Mouse (Mus musculus) urinary bladder, postnatal 4 days (tissue): Measurements from ENCODE around the gene Sdsl.

Source experiments
- DNase-seq, 2 experiments: peaks; one replicate each; pipeline ENCODE4 v3.0.0; 2021 to 2022; ENCODE audit warnings: low spot score in 2 of 2

Gene Sdsl

DNA sequence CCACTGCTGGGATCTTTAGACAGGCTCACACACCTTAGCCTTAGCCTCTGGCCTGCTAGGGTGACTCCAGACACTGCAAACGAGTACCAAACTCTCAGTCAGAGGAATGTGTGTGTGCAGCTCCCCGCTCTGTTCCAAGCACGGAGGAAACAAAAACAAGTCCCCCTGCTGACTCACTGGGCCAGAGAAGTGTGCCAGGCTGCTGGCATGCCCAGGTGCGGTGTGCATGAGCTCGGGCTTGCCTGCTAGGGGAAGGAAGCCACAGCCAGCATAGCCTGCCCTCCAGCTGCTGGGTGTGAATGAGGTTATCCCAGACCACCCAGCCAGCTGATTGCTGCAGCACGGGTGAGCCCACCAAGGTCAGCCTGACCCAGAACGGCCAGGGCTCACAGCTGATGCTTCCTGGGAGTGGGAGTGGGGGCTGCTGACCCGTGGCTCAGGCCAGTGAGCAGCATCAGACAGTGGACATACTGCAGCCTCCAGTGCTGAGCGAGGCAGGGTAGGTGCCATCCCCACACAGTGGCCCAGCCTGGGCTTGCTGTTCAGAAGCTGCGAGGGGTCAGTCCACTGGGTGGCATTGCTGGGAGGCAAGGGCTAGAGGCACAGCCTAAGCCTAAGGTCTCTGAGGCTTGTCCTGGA is 22.6 kb upstream of the Sdsl start:
- no peak for DNase-seq

GRCm38 (mm10) chr5:120493873-120494395 is 21.3 kb upstream of the Sdsl start:
- no peak for DNase-seq

DNA sequence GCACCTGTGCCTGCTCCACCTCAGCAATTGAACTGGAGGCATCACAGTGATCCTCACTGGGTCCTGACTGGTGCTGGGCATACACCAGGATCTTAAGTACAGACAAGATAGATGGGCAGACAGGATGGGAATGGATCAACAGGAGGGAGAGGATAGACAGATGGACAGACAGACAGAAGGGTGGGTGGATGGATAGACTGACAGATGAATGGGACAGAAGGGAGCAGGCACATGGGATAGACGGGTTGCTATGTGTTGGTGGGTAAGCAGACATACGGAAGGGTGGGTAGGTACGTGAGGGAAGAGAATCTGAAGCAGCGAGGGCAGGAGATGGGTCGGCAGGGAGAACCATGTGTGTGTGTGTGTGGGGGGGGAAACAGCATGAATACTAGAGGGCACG is 20.8 kb upstream of the Sdsl start:
- no peak for DNase-seq

GRCm38 (mm10) chr5:120492437-120492836 is 19.8 kb upstream of the Sdsl start:
- no peak for DNase-seq

DNA sequence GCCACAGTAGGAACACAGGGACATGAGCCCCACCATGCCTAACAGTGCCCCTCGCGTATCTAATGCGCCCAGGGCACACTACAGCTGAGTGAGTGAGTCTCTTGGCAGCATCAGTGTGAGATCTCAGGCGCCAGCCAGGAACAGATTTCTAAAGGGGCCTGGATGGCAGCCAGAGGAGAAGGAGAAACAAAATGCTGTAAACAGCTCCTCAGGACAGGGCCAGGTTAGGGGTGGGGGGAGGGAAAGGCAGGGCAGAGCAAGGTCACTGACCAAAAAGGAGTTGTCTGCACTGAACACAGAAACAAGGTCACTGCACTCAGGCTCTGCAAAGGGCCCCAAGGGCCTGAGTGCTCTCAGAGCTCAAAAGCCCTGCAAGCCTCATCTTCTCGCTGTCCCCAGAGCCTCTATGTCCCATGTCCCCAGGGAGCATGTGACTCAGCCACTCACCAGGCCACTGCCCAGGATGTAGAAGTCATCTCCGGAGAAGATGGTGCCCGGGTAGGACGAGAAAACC is 18.1 kb upstream of the Sdsl start:
- DNase-seq: no peak

DNA sequence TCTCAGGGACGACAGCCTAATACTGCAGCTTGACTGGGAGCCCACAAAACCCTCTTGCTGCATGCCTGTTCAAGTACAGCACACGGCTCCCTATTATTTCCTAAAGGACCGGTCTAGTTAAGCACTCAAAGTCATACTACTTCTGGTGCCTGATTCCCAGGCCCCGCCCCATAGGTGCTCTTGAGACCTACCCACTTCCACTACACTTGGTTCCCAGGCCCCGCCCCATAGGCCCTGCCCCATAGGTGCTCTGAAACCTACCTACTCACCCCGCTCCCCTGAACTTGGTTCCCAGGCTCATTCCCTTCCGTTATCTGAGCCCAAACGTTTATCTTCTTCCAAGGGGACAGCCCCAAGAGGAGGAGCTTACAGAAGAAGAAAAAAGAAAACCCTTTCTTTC is 15.2 kb upstream of the Sdsl start:
- DNase-seq: no peak

DNA sequence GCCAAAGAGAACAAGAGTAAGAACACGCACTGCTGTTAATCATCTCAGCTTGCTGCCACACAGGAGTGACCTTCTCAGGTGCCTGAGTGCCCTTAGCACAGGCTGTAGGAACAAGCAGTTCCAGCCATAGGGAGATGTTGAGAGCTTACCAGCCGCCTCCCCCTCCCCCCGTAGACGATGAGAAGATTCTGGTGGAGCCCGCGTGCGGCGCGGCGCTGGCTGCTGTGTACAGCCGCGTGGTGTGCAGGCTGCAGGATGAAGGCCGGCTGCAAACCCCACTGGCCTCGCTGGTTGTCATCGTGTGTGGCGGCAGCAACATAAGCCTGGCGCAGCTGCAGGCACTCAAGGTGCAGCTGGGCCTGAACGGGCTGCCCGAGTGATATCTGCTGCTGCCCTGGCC is 10.8 kb upstream of the Sdsl start:
- DNase-seq: no peak

DNA sequence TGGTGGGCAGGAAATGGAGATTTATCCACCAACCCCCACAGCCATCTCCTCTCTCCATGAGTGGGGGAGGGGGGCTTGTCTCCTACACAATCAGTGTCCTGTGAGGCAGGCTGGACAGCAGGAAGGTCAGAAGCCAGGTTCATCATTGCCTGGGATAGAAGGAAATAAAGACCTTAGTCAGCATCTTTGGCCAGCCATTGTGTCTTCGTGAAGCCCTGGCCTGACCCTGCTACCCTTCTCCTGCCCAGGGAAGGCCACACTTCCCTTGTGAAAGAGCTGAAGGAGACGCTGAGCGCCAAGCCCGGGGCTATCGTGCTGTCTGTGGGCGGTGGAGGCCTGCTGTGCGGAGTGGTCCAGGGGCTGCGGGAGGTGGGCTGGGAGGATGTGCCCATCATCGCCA is 8.6 kb upstream of the Sdsl start:
- DNase-seq: no peak

DNA sequence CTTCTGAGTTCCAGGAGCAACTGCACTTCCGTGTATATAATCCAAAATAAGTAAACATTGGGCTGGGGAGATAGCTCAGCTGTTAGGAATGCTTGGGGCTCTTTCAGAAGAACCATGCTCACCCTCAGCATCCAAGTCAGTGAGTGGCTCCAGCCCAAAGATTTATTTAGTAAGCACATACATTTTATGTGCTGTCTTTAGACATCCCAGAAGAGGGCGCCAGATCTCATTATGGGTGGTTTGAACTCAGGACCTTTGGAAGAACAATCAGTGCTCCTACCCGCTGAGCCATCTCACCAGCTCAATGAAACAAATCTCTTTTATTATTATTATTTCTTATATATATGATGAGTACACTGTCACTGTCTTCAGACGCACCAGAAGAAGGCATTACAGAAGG is 6.9 kb upstream of the Sdsl start:
- DNase-seq: no peak

GRCm38 (mm10) chr5:120477993-120478392 is 5.4 kb upstream of the Sdsl start:
- DNase-seq: no peak

GRCm38 (mm10) chr5:120476296-120476695 is 3.7 kb upstream of the Sdsl start, which contains the start of gene Sds:
Gene Sds, plus strand, starts transcription at chr5:120476526.
- no peak for DNase-seq

DNA sequence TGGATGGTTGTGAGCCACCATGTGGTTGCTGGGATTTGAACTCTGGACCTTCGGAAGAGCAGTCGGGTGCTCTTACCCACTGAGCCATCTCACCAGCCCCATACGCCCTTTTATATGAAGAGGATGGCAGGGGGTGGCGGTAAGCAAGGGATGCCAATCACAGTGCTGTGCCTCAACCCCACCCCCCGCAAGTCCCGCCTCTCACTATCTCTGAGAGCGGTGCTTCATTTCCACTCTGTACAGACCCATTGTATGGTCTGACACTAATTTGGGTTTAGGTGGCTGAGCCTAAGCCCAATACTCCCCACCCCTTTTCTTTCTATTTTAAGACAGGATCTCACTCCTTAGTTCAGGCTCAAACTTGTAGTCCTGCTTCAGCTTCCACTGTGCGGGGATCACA is 3.3 kb upstream of the Sdsl start:
- DNase-seq: no peak

DNA sequence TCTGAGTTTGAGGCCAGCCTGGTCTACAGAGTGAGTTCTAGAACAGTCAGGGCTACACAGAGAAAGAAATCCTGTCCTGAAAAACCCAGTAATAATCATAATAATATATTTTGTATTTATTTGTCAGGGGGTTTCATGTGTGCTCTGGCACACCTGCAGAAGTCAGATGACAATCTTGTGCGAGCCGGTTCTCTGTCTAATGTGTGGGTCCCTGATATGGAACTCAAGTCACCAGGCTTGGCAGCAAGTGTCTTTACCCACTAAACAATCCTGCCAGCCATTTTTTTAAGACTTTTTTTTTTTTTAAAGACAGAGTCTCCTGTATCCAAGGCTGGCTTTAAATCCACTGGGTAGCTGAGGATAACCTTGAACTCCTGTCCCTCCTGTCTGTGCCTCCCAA is 751 bp upstream of the Sdsl start:
- DNase-seq: no peak

- DNase-seq: no peak
Measured at GRCm38 (mm10) chr5:120471538-120471937, 1.1 kb downstream of the Sdsl start.

- DNase-seq: no peak
Measured at GRCm38 (mm10) chr5:120468830-120469229, 3.8 kb downstream of the Sdsl start.

DNA sequence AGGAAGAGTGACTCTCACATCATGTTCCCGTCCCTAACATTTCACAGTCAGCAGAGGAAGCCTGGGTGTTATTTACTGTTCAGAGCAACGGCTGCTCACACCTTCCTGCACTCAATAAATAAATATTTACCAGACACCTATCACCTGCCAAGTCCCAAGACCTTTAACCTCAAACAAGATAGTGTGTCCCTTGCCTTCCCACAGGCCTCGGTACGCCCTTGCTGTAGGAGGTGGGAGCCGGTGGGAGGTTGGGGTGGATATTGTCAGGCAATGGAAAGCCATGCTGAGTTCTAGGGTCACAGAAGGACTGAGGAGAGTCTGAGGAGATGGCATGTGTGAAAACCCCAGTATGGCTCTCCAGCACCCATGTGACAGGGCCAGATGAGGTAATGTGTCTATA is 4.3 kb downstream of the Sdsl start:
- DNase-seq: no peak

- no peak for DNase-seq
Measured at GRCm38 (mm10) chr5:120467026-120467425, 5.6 kb downstream of the Sdsl start.

DNA sequence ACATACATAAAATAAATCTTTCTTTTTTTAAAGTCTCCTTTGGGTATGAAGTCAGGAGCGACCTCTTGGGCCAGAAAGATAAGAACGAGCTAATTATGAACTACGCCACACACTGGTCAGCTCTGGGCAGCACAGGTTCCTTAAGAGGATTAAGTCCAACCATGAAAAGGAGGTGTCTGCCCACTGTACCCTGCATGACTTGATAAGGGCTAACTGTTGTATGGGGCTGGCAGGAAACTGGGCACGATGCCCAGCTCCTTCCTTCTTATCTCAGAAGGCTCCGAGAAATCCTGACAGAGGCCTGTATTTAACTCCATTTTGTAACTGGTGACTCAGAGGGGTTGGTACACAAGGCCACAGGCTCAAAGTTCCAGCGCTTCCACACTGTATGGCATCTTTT is 6.8 kb downstream of the Sdsl start:
- DNase-seq: no peak

GRCm38 (mm10) chr5:120465062-120465461 is 7.5 kb downstream of the Sdsl start:
- DNase-seq: no peak

DNA sequence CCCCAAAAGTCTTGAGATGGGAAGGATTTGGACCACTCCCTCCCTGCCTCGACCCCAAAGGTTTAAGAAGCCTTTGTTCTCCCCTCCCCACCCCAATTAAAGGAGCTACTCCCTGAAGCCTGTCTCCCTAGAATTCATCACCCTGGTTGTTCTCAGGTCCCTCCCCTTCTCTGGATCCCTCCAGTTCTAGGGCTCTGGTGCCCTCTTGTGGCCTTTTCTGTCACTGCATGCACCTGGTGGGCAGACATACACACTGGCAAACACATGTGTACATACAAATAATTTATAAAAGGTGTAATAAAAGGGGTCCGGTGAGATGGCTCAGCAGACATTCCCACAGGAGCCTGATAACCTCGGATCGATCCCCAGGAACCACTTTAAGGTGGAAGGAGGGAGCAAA is 8.3 kb downstream of the Sdsl start:
- no peak for DNase-seq

DNA sequence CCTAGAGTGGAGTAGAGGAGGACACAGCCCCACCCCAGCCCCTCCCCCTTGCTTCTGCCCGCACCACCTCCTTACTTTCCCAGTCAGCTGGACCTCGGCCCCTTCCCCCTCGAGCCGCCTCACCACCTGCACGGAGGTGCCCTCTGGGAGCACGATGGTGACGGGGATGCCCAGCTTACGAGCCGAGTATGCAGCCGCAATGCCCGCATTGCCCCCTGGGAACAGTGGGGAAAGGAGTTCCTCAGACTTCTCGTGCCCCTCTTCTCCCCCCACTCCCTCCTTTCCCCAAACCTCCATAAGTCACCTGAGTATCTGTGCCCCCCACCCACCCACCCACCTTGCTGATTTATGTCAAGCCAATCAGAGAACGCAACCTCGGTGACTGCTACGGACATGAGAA is 10.7 kb downstream of the Sdsl start:
- no peak for DNase-seq

GRCm38 (mm10) chr5:120459133-120459532 is 13.5 kb downstream of the Sdsl start:
- no peak for DNase-seq

- DNase-seq: no peak
Measured at GRCm38 (mm10) chr5:120457628-120458027, 15.0 kb downstream of the Sdsl start.
